Mouse (Mus musculus): ENCODE measurements around the gene Efcab12.

GRCm38 (mm10) chr6:115880751-115881150 lies 42.5 kb upstream of the Efcab12 start:
- no peak for TF ChIP-seq CTCF (IDR thresholded peaks at IDR 0.05; ENCODE audit: borderline replicate concordance, extremely low read depth, insufficient read depth, insufficient read length)
- TF ChIP-seq POLR2A (IDR thresholded peaks at IDR 0.05; ENCODE audit: borderline replicate concordance, extremely low read depth, insufficient read depth, insufficient read length, poor library complexity, severe bottlenecking), result no peak
